Mouse (Mus musculus) frontal cortex, adult (tissue): Measurements from ENCODE around the gene Spaca4.

Experiments used
- ATAC-seq: cut with Nextera tagmentation; 2 replicates; pipeline ENCODE4 v1.9.2; 2017; ENCODE audit warnings: mild to moderate bottlenecking, moderate library complexity, mixed read lengths; ENCODE audit not compliant: low TSS enrichment

The Spaca4 gene

GRCm38 (mm10) chr7:45699523-45700141 lies 26.0 kb downstream of the Spaca4 start, which contains the start of gene Car11:
Gene Car11 (plus strand): TSS chr7:45699843.
- ATAC-seq, result peak; percentile 5; the same call in 1 of the 2 replicates

GRCm38 (mm10) chr7:45697894-45698293 lies 27.7 kb downstream of the Spaca4 start:
- no peak for ATAC-seq

GRCm38 (mm10) chr7:45695098-45695497 lies 30.5 kb downstream of the Spaca4 start:
- ATAC-seq, result no peak

GRCm38 (mm10) chr7:45693921-45694591 lies 31.6 kb downstream of the Spaca4 start, which contains the start of gene Sec1:
Gene Sec1 (minus strand): TSS chr7:45694402.
- ATAC-seq, result no peak

- ATAC-seq, result no peak
Measured at GRCm38 (mm10) chr7:45692364-45692763, 33.2 kb downstream of the Spaca4 start.

- ATAC-seq, result no peak
Measured at GRCm38 (mm10) chr7:45689800-45690199, 35.8 kb downstream of the Spaca4 start.

- no peak for ATAC-seq
Measured at GRCm38 (mm10) chr7:45689099-45689498, 36.5 kb downstream of the Spaca4 start.

GRCm38 (mm10) chr7:45686841-45687240 lies 38.8 kb downstream of the Spaca4 start:
- no peak for ATAC-seq

GRCm38 (mm10) chr7:45685811-45686210 lies 39.8 kb downstream of the Spaca4 start:
- no peak for ATAC-seq

GRCm38 (mm10) chr7:45683396-45684050 lies 42.1 kb downstream of the Spaca4 start, which contains the start of gene Ntn5:
Gene Ntn5 (plus strand): TSS chr7:45684022.
- no peak for ATAC-seq

GRCm38 (mm10) chr7:45682144-45683126 lies 43.2 kb downstream of the Spaca4 start:
- peak; percentile 77 for ATAC-seq

GRCm38 (mm10) chr7:45681046-45681736 lies 44.4 kb downstream of the Spaca4 start:
- no peak for ATAC-seq

GRCm38 (mm10) chr7:45679966-45680621 lies 45.5 kb downstream of the Spaca4 start:
- no peak for ATAC-seq

- ATAC-seq, result no peak
Measured at GRCm38 (mm10) chr7:45678513-45678912, 47.1 kb downstream of the Spaca4 start.

GRCm38 (mm10) chr7:45677627-45678295 lies 47.9 kb downstream of the Spaca4 start:
- ATAC-seq, result no peak
